Mouse (Mus musculus): ENCODE measurements around the gene Atp8b3. TPM values are rescaled to one million over a fixed set of nuclear protein-coding genes. Genes with fewer than 3 reads are reported as not detected.

The Atp8b3 gene
- total and polyA plus RNA-seq, 2 experiments, result not detected

GRCm38 (mm10) chr10:80545590-80545989 is 6.7 kb upstream of the Atp8b3 start:
- H3K27me3 ChIP-seq (ENCODE audit: control insufficient read depth, insufficient read depth, low read length), result no peaks in the 10 kb centered on the region
- 88% methylated on average over 8 of the region's 8 CpGs for WGBS
- peaks cover 17% of the 10 kb centered on the region for H3K36me3 ChIP-seq (ENCODE audit: control insufficient read depth, insufficient read depth, low read length)
- H3K79me2 ChIP-seq (ENCODE audit: control insufficient read depth, insufficient read depth, low read length), result no peaks in the 10 kb centered on the region
- no peak for DNase-seq (ENCODE audit: extremely low read depth, low read depth, low spot score)
- H3K4me3 ChIP-seq (ENCODE audit: insufficient read depth, low read depth, low read length), result no peak overlapping the region
- H3K9ac ChIP-seq (ENCODE audit: low read depth, low read length), result no peak overlapping the region
- no peak overlapping the region for H3K27ac ChIP-seq (replicated peaks; ENCODE audit: insufficient read depth, low read depth, low read length)
- TF ChIP-seq CTCF (IDR thresholded peaks at IDR 0.05; ENCODE audit: low read depth, low read length) (no peak), POLR2A (IDR thresholded peaks at IDR 0.05; ENCODE audit: extremely low read depth, insufficient read depth, low read length) (no peak)
- no peaks in the 10 kb centered on the region for H3K4me1 ChIP-seq (ENCODE audit: control insufficient read depth, insufficient read depth, low read length)

DNA sequence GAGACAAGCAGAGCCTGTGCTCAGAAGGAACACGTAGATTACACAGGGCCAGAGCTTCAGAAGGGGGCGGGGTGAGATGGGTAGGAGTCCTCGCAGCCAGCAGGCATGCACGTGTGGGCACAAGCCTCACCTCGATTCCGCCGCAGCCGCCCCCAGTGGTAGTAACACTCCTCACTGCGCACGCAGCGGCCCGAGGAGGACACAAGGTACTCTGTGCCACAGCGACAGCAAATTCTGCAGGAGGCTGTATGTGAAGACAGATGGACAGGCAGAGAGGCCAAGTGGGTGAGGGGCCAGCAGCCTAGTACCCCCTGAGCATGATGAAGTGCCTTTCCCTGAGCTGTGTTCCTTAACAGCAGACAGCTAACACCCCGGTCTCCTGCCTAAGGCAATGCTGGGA is 4.9 kb upstream of the Atp8b3 start:
- Histone ChIP-seq H3K4me1 (ENCODE audit: control insufficient read depth, insufficient read depth, low read length) (no peaks in the 10 kb centered on the region), H3K79me2 (ENCODE audit: control insufficient read depth, insufficient read depth, low read length) (no peaks in the 10 kb centered on the region), H3K27ac (replicated peaks; ENCODE audit: insufficient read depth, low read depth, low read length) (no peak overlapping the region), H3K36me3 (ENCODE audit: control insufficient read depth, insufficient read depth, low read length) (peaks cover 17% of the 10 kb centered on the region), H3K27me3 (ENCODE audit: control insufficient read depth, insufficient read depth, low read length) (no peaks in the 10 kb centered on the region), H3K4me3 (ENCODE audit: insufficient read depth, low read depth, low read length) (no peak overlapping the region), H3K9ac (ENCODE audit: low read depth, low read length) (no peak overlapping the region)
- 95% methylated on average over 14 of the region's 14 CpGs for WGBS
- DNase-seq (ENCODE audit: extremely low read depth, low read depth, low spot score), result no peak
- TF ChIP-seq CTCF (IDR thresholded peaks at IDR 0.05; ENCODE audit: low read depth, low read length), result no peak

DNA sequence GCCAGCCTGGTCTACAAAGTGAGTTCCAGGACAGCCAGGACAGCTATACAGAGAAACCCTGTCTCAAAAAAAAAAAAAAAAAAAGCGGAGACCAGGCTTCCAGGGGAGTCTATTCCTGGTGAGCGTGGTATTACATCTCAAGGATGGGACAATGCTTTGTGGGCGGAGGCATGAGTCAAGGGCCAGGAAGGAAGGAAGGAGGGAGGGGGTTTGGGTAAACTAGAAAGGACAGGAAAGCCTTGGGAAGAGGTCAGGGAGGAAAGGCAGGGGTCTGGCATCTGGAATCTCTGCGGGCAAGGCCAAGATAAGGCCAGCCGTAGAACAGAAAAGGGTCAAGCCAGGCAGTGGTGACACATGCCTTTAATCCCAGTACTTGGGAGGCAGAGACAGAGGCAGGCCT is 569 bp upstream of the Atp8b3 start:
- no peaks in the 10 kb centered on the region for H3K79me2 ChIP-seq (ENCODE audit: control insufficient read depth, insufficient read depth, low read length)
- H3K27ac ChIP-seq (replicated peaks; ENCODE audit: insufficient read depth, low read depth, low read length), result no peak overlapping the region
- no peak for DNase-seq (ENCODE audit: extremely low read depth, low read depth, low spot score)
- TF ChIP-seq POLR2A (IDR thresholded peaks at IDR 0.05; ENCODE audit: extremely low read depth, insufficient read depth, low read length), result no peak
- TF ChIP-seq CTCF (IDR thresholded peaks at IDR 0.05; ENCODE audit: low read depth, low read length), result no peak
- H3K36me3 ChIP-seq (ENCODE audit: control insufficient read depth, insufficient read depth, low read length), result peaks cover 4% of the 10 kb centered on the region; the same call in 1 of the 2 replicates
- H3K4me3 ChIP-seq (ENCODE audit: insufficient read depth, low read depth, low read length), result no peak overlapping the region
- no peaks in the 10 kb centered on the region for H3K4me1 ChIP-seq (ENCODE audit: control insufficient read depth, insufficient read depth, low read length)
- no peak overlapping the region for H3K9ac ChIP-seq (ENCODE audit: low read depth, low read length)
- WGBS, result 59% methylated on average over 4 of the region's 5 CpGs
- H3K27me3 ChIP-seq (ENCODE audit: control insufficient read depth, insufficient read depth, low read length), result no peaks in the 10 kb centered on the region

DNA sequence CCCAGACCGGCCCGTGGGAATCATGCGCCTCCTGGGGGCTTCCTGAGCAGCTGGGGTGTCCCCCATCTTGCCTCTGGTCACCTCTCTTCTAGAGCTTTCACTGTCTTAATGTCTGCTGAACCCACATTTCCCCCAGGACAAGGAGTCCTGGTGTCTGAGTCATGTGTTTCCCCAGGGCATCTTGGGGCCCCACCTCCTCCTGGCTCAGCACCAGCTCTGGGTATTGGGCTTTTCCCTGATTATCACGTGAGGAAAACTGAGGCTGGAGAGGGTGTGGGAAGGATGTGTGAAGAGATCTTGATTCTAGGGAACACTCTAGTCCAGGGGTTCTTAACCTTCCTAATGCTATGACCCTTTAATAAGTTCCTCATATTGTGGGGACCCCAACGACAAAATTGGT is 744 bp downstream of the Atp8b3 start:
- Histone ChIP-seq H3K4me1 (ENCODE audit: control insufficient read depth, insufficient read depth, low read length) (no peaks in the 10 kb centered on the region), H3K36me3 (ENCODE audit: control insufficient read depth, insufficient read depth, low read length) (no peaks in the 10 kb centered on the region), H3K27ac (replicated peaks; ENCODE audit: insufficient read depth, low read depth, low read length) (no peak overlapping the region), H3K79me2 (ENCODE audit: control insufficient read depth, insufficient read depth, low read length) (no peaks in the 10 kb centered on the region), H3K4me3 (ENCODE audit: insufficient read depth, low read depth, low read length) (no peak overlapping the region), H3K27me3 (ENCODE audit: control insufficient read depth, insufficient read depth, low read length) (no peaks in the 10 kb centered on the region), H3K9ac (ENCODE audit: low read depth, low read length) (no peak overlapping the region)
- no peak for DNase-seq (ENCODE audit: extremely low read depth, low read depth, low spot score)
- 51% methylated on average over 5 of the region's 5 CpGs for WGBS
- no peak for TF ChIP-seq CTCF (IDR thresholded peaks at IDR 0.05; ENCODE audit: low read depth, low read length)
- no peak for TF ChIP-seq POLR2A (IDR thresholded peaks at IDR 0.05; ENCODE audit: extremely low read depth, insufficient read depth, low read length)

DNA sequence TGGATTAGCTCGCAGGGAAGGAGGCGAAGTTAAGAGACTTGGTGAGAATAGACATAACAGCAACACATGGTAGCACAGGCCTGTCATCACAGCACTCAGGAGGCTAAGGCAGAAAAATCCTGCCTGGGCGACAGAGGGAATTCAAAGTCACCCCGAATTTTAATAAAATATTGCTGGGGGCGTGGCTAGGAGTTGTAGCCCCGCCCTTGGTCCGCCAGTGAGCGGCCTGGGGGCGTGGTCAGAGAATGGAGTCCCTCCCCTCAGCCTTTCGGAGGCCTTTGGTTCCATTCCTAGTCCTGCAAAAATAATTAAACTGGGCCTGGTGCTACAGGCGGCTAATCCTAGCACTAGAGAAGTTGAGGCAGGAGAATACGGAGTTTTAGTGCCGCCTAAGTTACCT is 3.2 kb downstream of the Atp8b3 start:
- no peak for DNase-seq (ENCODE audit: extremely low read depth, low read depth, low spot score)
- no peak overlapping the region for H3K4me3 ChIP-seq (ENCODE audit: insufficient read depth, low read depth, low read length)
- no peaks in the 10 kb centered on the region for H3K4me1 ChIP-seq (ENCODE audit: control insufficient read depth, insufficient read depth, low read length)
- WGBS, result 26% methylated on average over 13 of the region's 13 CpGs
- no peaks in the 10 kb centered on the region for H3K27me3 ChIP-seq (ENCODE audit: control insufficient read depth, insufficient read depth, low read length)
- no peaks in the 10 kb centered on the region for H3K79me2 ChIP-seq (ENCODE audit: control insufficient read depth, insufficient read depth, low read length)
- no peak overlapping the region for H3K9ac ChIP-seq (ENCODE audit: low read depth, low read length)
- no peak overlapping the region for H3K27ac ChIP-seq (replicated peaks; ENCODE audit: insufficient read depth, low read depth, low read length)
- no peaks in the 10 kb centered on the region for H3K36me3 ChIP-seq (ENCODE audit: control insufficient read depth, insufficient read depth, low read length)
- TF ChIP-seq CTCF (IDR thresholded peaks at IDR 0.05; ENCODE audit: low read depth, low read length) (no peak), POLR2A (IDR thresholded peaks at IDR 0.05; ENCODE audit: extremely low read depth, insufficient read depth, low read length) (no peak)

GRCm38 (mm10) chr10:80535071-80535470 is 3.9 kb downstream of the Atp8b3 start:
- H3K79me2 ChIP-seq (ENCODE audit: control insufficient read depth, insufficient read depth, low read length), result no peaks in the 10 kb centered on the region
- TF ChIP-seq POLR2A (IDR thresholded peaks at IDR 0.05; ENCODE audit: extremely low read depth, insufficient read depth, low read length), result no peak
- no peak for TF ChIP-seq CTCF (IDR thresholded peaks at IDR 0.05; ENCODE audit: low read depth, low read length)
- DNase-seq (ENCODE audit: extremely low read depth, low read depth, low spot score), result no peak
- WGBS, result 14% methylated on average over 14 of the region's 14 CpGs
- no peaks in the 10 kb centered on the region for H3K27me3 ChIP-seq (ENCODE audit: control insufficient read depth, insufficient read depth, low read length)
- H3K4me1 ChIP-seq (ENCODE audit: control insufficient read depth, insufficient read depth, low read length), result no peaks in the 10 kb centered on the region
- H3K36me3 ChIP-seq (ENCODE audit: control insufficient read depth, insufficient read depth, low read length), result no peaks in the 10 kb centered on the region
- H3K4me3 ChIP-seq (ENCODE audit: insufficient read depth, low read depth, low read length), result no peak overlapping the region
- H3K9ac ChIP-seq (ENCODE audit: low read depth, low read length), result no peak overlapping the region
- H3K27ac ChIP-seq (replicated peaks; ENCODE audit: insufficient read depth, low read depth, low read length), result no peak overlapping the region

Data from liver, adult 2 months (tissue).